Mouse (Mus musculus) spleen, embryonic (tissue): ENCODE data around the gene Gm45233.
"Not testable (repeated sequence)": the region's sequence is repeated elsewhere in the genome, so short reads cannot be mapped to it uniquely, and the experiment has no call there.

Experiments
- CTCF ChIA-PET: fragments of 350-600 bp; sonication (Branson Sonifier 250); formaldehyde crosslinking; loops from one replicate; lab custom pipeline; 2022; lab: Charles Lee

The Gm45233 gene

GRCm38 (mm10) chr7:43443917-43444293 is at the start of gene Gm45233, which contains the start of gene Etfb:
Gene Gm45233, plus strand, starts transcription at chr7:43444128.
Gene Etfb, plus strand, starts transcription at chr7:43444083.
- CTCF ChIA-PET = interaction anchor here (1.2 kb wide), 1 partner anchor 138 kb away, joined by 3 read pairs; no protein-coding TSS in a partner anchor

- CTCF ChIA-PET = interaction anchor here (0.7 kb wide), 1 partner anchor 45 kb away, joined by 4 read pairs; no protein-coding TSS in a partner anchor
These were observed 44.4 kb upstream of the Gm45233 start for GRCm38 (mm10) chr7:43399501-43399900.

- CTCF ChIA-PET = interaction anchor here (0.5 kb wide), 1 partner anchor 8 kb away, joined by 3 read pairs; no protein-coding TSS in a partner anchor
These were observed 41.2 kb upstream of the Gm45233 start for GRCm38 (mm10) chr7:43402718-43403117.

GRCm38 (mm10) chr7:43407573-43407972 is 36.4 kb upstream of the Gm45233 start:
- CTCF ChIA-PET = no interaction called here

GRCm38 (mm10) chr7:43408131-43408553 is 35.8 kb upstream of the Gm45233 start, which contains the start of gene Siglecg:
Gene Siglecg, plus strand, starts transcription at chr7:43408204.
- CTCF ChIA-PET = no interaction called here

GRCm38 (mm10) chr7:43409084-43409483 is 34.8 kb upstream of the Gm45233 start:
- CTCF ChIA-PET = interaction anchor here (0.7 kb wide), 1 partner anchor 8 kb away, joined by 5 read pairs; no protein-coding TSS in a partner anchor

GRCm38 (mm10) chr7:43411724-43412123 is 32.2 kb upstream of the Gm45233 start:
- CTCF ChIA-PET = not testable (repeated sequence)

- CTCF ChIA-PET = interaction anchor here (0.6 to 0.9 kb wide), 3 partner anchors 8 to 10 kb away, joined by 4 to 9 read pairs (median 5); no protein-coding TSS in a partner anchor
These were observed 26.6 kb upstream of the Gm45233 start for GRCm38 (mm10) chr7:43417298-43417697.

- CTCF ChIA-PET = interaction anchor here (0.6 to 1.0 kb wide), 3 partner anchors 26 to 76 kb away, joined by 3 to 6 read pairs (median 4); no protein-coding TSS in a partner anchor
These were observed 20.8 kb upstream of the Gm45233 start for GRCm38 (mm10) chr7:43422995-43423617.

- CTCF ChIA-PET = interaction anchor here (0.5 to 1.0 kb wide), 3 partner anchors 33 to 142 kb away, joined by 3 to 5 read pairs (median 4); no protein-coding TSS in a partner anchor
These were observed 19.8 kb upstream of the Gm45233 start for GRCm38 (mm10) chr7:43423991-43424625.

- CTCF ChIA-PET = interaction anchor here (0.6 kb wide), 1 partner anchor 10 kb away, joined by 9 read pairs; no protein-coding TSS in a partner anchor
These were observed 16.5 kb upstream of the Gm45233 start, which contains the start of gene Lim2 for GRCm38 (mm10) chr7:43427406-43427805. Gene Lim2, plus strand, starts transcription at chr7:43427670.

- CTCF ChIA-PET = no interaction called here
These were observed 14.4 kb upstream of the Gm45233 start for GRCm38 (mm10) chr7:43429500-43429899.

GRCm38 (mm10) chr7:43432891-43433290 is 11.0 kb upstream of the Gm45233 start:
- CTCF ChIA-PET = no interaction called here

- CTCF ChIA-PET = no interaction called here
These were observed 9.3 kb upstream of the Gm45233 start for GRCm38 (mm10) chr7:43434676-43435075.

- CTCF ChIA-PET = no interaction called here
These were observed 7.3 kb upstream of the Gm45233 start, which contains the start of gene Nkg7 for GRCm38 (mm10) chr7:43436341-43437255. Gene Nkg7, plus strand, starts transcription at chr7:43437073.

- CTCF ChIA-PET = interaction anchor here (0.7 kb wide), 1 partner anchor 204 kb away, joined by 3 read pairs; no protein-coding TSS in a partner anchor
These were observed 5.3 kb upstream of the Gm45233 start for GRCm38 (mm10) chr7:43438611-43439010.

GRCm38 (mm10) chr7:43440482-43440881 is 3.4 kb upstream of the Gm45233 start, which contains the start of gene Cldnd2:
Gene Cldnd2, plus strand, starts transcription at chr7:43440782.
- CTCF ChIA-PET = interaction anchor here (0.9 kb wide), 1 partner anchor 10 kb away, joined by 3 read pairs; no protein-coding TSS in a partner anchor

GRCm38 (mm10) chr7:43441071-43441470 is 2.9 kb upstream of the Gm45233 start:
- CTCF ChIA-PET = no interaction called here

- CTCF ChIA-PET = no interaction called here
These were observed 1.2 kb upstream of the Gm45233 start for GRCm38 (mm10) chr7:43442684-43443083.

GRCm38 (mm10) chr7:43443126-43443916 is 607 bp upstream of the Gm45233 start:
- CTCF ChIA-PET = interaction anchor here (1.2 kb wide), 1 partner anchor 137 kb away, joined by 3 read pairs; no protein-coding TSS in a partner anchor
